Mouse (Mus musculus): Measurements from ENCODE around the gene Camta1. TPM values are rescaled to one million over a fixed set of nuclear protein-coding genes. Genes with fewer than 3 reads are reported as not detected.
A peak's percentile ranks its signal among the peaks of the same experiment; 100 is the strongest.

Gene Camta1
- polyA plus RNA-seq, 1 experiment from 2014 or later, result 150 TPM

GRCm38 (mm10) chr4:151449981-151450380 lies 411.7 kb downstream of the Camta1 start:
- 0 out of 2 replicates have a peak overlapping the region, but pooled peaks have one; percentile 25 for H3K9ac ChIP-seq (ENCODE audit: low read length)
- no peak overlapping the region for H3K27ac ChIP-seq (ENCODE audit: low read depth, low read length)
- peaks cover 9% of the 10 kb centered on the region for H3K4me1 ChIP-seq (ENCODE audit: control insufficient read depth, insufficient read depth, low read length)
- WGBS, result 14% methylated on average over 8 of the region's 8 CpGs
- no peak overlapping the region for H3K4me3 ChIP-seq (ENCODE audit: low read depth, low read length)
- H3K9me3 ChIP-seq (ENCODE audit: control insufficient read depth, low read length), result no peaks in the 10 kb centered on the region
- DNase-seq (ENCODE audit: low spot score, missing footprints) (peak; percentile 91), ATAC-seq (ENCODE audit: low FRiP score) (peak; percentile 35; the same call in 1 of the 2 replicates)
- no peaks in the 10 kb centered on the region for H3K36me3 ChIP-seq (ENCODE audit: control insufficient read depth, insufficient read depth, low read length)
- H3K27me3 ChIP-seq (ENCODE audit: control insufficient read depth, insufficient read depth, low read length), result no peaks in the 10 kb centered on the region
- H3K4me2 ChIP-seq, result no peak overlapping the region

- DNase-seq (ENCODE audit: low spot score, missing footprints), result peak; percentile 64
- Histone ChIP-seq H3K27ac (ENCODE audit: low read depth, low read length) (no peak overlapping the region), H3K4me1 (ENCODE audit: control insufficient read depth, insufficient read depth, low read length) (peaks cover 9% of the 10 kb centered on the region), H3K9ac (ENCODE audit: low read length) (no peak overlapping the region), H3K9me3 (ENCODE audit: control insufficient read depth, low read length) (no peaks in the 10 kb centered on the region), H3K4me3 (ENCODE audit: low read depth, low read length) (no peak overlapping the region), H3K36me3 (ENCODE audit: control insufficient read depth, insufficient read depth, low read length) (no peaks in the 10 kb centered on the region), H3K4me2 (no peak overlapping the region), H3K27me3 (ENCODE audit: control insufficient read depth, insufficient read depth, low read length) (no peaks in the 10 kb centered on the region)
- 91% methylated on average over 2 of the region's 2 CpGs for WGBS
- ATAC-seq (ENCODE audit: low FRiP score), result no peak
Measured at GRCm38 (mm10) chr4:151448341-151448740, 413.3 kb downstream of the Camta1 start.

GRCm38 (mm10) chr4:151444665-151445064 lies 417.0 kb downstream of the Camta1 start:
- peaks cover 3% of the 10 kb centered on the region; the same call in 1 of the 2 replicates for H3K9me3 ChIP-seq (ENCODE audit: control insufficient read depth, low read length)
- WGBS, result 91% methylated on average over 4 of the region's 4 CpGs
- no peak overlapping the region for H3K4me3 ChIP-seq (ENCODE audit: low read depth, low read length)
- no peaks in the 10 kb centered on the region for H3K36me3 ChIP-seq (ENCODE audit: control insufficient read depth, insufficient read depth, low read length)
- H3K9ac ChIP-seq (ENCODE audit: low read length), result no peak overlapping the region
- H3K4me2 ChIP-seq, result no peak overlapping the region
- peaks cover 3% of the 10 kb centered on the region; the same call in 1 of the 2 replicates for H3K4me1 ChIP-seq (ENCODE audit: control insufficient read depth, insufficient read depth, low read length)
- no peak for ATAC-seq (ENCODE audit: low FRiP score)
- DNase-seq (ENCODE audit: low spot score, missing footprints), result no peak
- H3K27me3 ChIP-seq (ENCODE audit: control insufficient read depth, insufficient read depth, low read length), result no peaks in the 10 kb centered on the region
- no peak overlapping the region for H3K27ac ChIP-seq (ENCODE audit: low read depth, low read length)

GRCm38 (mm10) chr4:151438561-151438960 lies 423.1 kb downstream of the Camta1 start:
- Histone ChIP-seq H3K4me1 (ENCODE audit: control insufficient read depth, insufficient read depth, low read length) (no peaks in the 10 kb centered on the region), H3K4me3 (ENCODE audit: low read depth, low read length) (no peak overlapping the region), H3K27me3 (ENCODE audit: control insufficient read depth, insufficient read depth, low read length) (no peaks in the 10 kb centered on the region), H3K9ac (ENCODE audit: low read length) (no peak overlapping the region), H3K9me3 (ENCODE audit: control insufficient read depth, low read length) (peaks cover 3% of the 10 kb centered on the region; the same call in 1 of the 2 replicates), H3K27ac (ENCODE audit: low read depth, low read length) (no peak overlapping the region), H3K4me2 (no peak overlapping the region), H3K36me3 (ENCODE audit: control insufficient read depth, insufficient read depth, low read length) (no peaks in the 10 kb centered on the region)
- DNase-seq (ENCODE audit: low spot score, missing footprints) (peak; percentile 78), ATAC-seq (ENCODE audit: low FRiP score) (no peak)
- WGBS, result 59% methylated on average over 7 of the region's 7 CpGs

- 79% methylated on average over 11 of the region's 11 CpGs for WGBS
- H3K36me3 ChIP-seq (ENCODE audit: control insufficient read depth, insufficient read depth, low read length), result no peaks in the 10 kb centered on the region
- no peak overlapping the region for H3K27ac ChIP-seq (ENCODE audit: low read depth, low read length)
- H3K9ac ChIP-seq (ENCODE audit: low read length), result no peak overlapping the region
- H3K27me3 ChIP-seq (ENCODE audit: control insufficient read depth, insufficient read depth, low read length), result no peaks in the 10 kb centered on the region
- H3K9me3 ChIP-seq (ENCODE audit: control insufficient read depth, low read length), result peaks cover 3% of the 10 kb centered on the region; the same call in 1 of the 2 replicates
- H3K4me2 ChIP-seq, result no peak overlapping the region
- ATAC-seq (ENCODE audit: low FRiP score) (no peak), DNase-seq (ENCODE audit: low spot score, missing footprints) (peak; percentile 77)
- no peaks in the 10 kb centered on the region for H3K4me1 ChIP-seq (ENCODE audit: control insufficient read depth, insufficient read depth, low read length)
- no peak overlapping the region for H3K4me3 ChIP-seq (ENCODE audit: low read depth, low read length)
Measured at GRCm38 (mm10) chr4:151437859-151438258, 423.8 kb downstream of the Camta1 start.

- ATAC-seq (ENCODE audit: low FRiP score), result no peak
Measured at GRCm38 (mm10) chr4:151425133-151425532, 436.5 kb downstream of the Camta1 start.

GRCm38 (mm10) chr4:151422922-151423321 lies 438.8 kb downstream of the Camta1 start:
- H3K9ac ChIP-seq (ENCODE audit: low read length), result no peak overlapping the region
- no peaks in the 10 kb centered on the region for H3K27me3 ChIP-seq (ENCODE audit: control insufficient read depth, insufficient read depth, low read length)
- WGBS, result 87% methylated on average over 4 of the region's 4 CpGs
- H3K36me3 ChIP-seq (ENCODE audit: control insufficient read depth, insufficient read depth, low read length), result no peaks in the 10 kb centered on the region
- DNase-seq (ENCODE audit: low spot score, missing footprints) (peak; percentile 26), ATAC-seq (ENCODE audit: low FRiP score) (no peak)
- H3K4me1 ChIP-seq (ENCODE audit: control insufficient read depth, insufficient read depth, low read length), result no peaks in the 10 kb centered on the region
- peaks cover 7% of the 10 kb centered on the region; the same call in 1 of the 2 replicates for H3K9me3 ChIP-seq (ENCODE audit: control insufficient read depth, low read length)
- H3K4me2 ChIP-seq, result no peak overlapping the region
- no peak overlapping the region for H3K27ac ChIP-seq (ENCODE audit: low read depth, low read length)
- no peak overlapping the region for H3K4me3 ChIP-seq (ENCODE audit: low read depth, low read length)

More at GRCm38 (mm10) chr4:151425133-151425532, 436.5 kb downstream of the Camta1 start:
- Histone ChIP-seq H3K27ac (ENCODE audit: low read depth, low read length) (no peak overlapping the region), H3K4me1 (ENCODE audit: control insufficient read depth, insufficient read depth, low read length) (no peaks in the 10 kb centered on the region), H3K9me3 (ENCODE audit: control insufficient read depth, low read length) (peaks cover 7% of the 10 kb centered on the region; the same call in 1 of the 2 replicates), H3K27me3 (ENCODE audit: control insufficient read depth, insufficient read depth, low read length) (no peaks in the 10 kb centered on the region), H3K9ac (ENCODE audit: low read length) (no peak overlapping the region), H3K36me3 (ENCODE audit: control insufficient read depth, insufficient read depth, low read length) (no peaks in the 10 kb centered on the region), H3K4me3 (ENCODE audit: low read depth, low read length) (no peak overlapping the region), H3K4me2 (no peak overlapping the region)
- DNase-seq (ENCODE audit: low spot score, missing footprints), result no peak
- WGBS, result 80% methylated on average over 3 of the region's 3 CpGs

GRCm38 (mm10) chr4:151422361-151422760 lies 439.3 kb downstream of the Camta1 start:
- H3K9ac ChIP-seq (ENCODE audit: low read length), result no peak overlapping the region
- H3K27me3 ChIP-seq (ENCODE audit: control insufficient read depth, insufficient read depth, low read length), result no peaks in the 10 kb centered on the region
- H3K4me2 ChIP-seq, result no peak overlapping the region
- no peak for DNase-seq (ENCODE audit: low spot score, missing footprints)
- no peak overlapping the region for H3K27ac ChIP-seq (ENCODE audit: low read depth, low read length)
- 66% methylated on average over 8 of the region's 8 CpGs for WGBS
- no peak overlapping the region for H3K4me3 ChIP-seq (ENCODE audit: low read depth, low read length)
- no peak for ATAC-seq (ENCODE audit: low FRiP score)
- H3K4me1 ChIP-seq (ENCODE audit: control insufficient read depth, insufficient read depth, low read length), result no peaks in the 10 kb centered on the region
- peaks cover 3% of the 10 kb centered on the region; the same call in 1 of the 2 replicates for H3K9me3 ChIP-seq (ENCODE audit: control insufficient read depth, low read length)
- H3K36me3 ChIP-seq (ENCODE audit: control insufficient read depth, insufficient read depth, low read length), result no peaks in the 10 kb centered on the region

- ATAC-seq (ENCODE audit: low FRiP score), result no peak
- H3K4me3 ChIP-seq (ENCODE audit: low read depth, low read length), result no peak overlapping the region
- WGBS, result 73% methylated on average over 14 of the region's 14 CpGs
Measured at GRCm38 (mm10) chr4:151418344-151418875, 443.3 kb downstream of the Camta1 start.

More at GRCm38 (mm10) chr4:151418344-151418875, 443.3 kb downstream of the Camta1 start:
- DNase-seq (ENCODE audit: low spot score, missing footprints), result peak; percentile 73
- Histone ChIP-seq H3K4me1 (ENCODE audit: control insufficient read depth, insufficient read depth, low read length) (no peaks in the 10 kb centered on the region), H3K27ac (ENCODE audit: low read depth, low read length) (no peak overlapping the region), H3K9me3 (ENCODE audit: control insufficient read depth, low read length) (no peaks in the 10 kb centered on the region), H3K36me3 (ENCODE audit: control insufficient read depth, insufficient read depth, low read length) (no peaks in the 10 kb centered on the region), H3K9ac (ENCODE audit: low read length) (no peak overlapping the region), H3K4me2 (no peak overlapping the region), H3K27me3 (ENCODE audit: control insufficient read depth, insufficient read depth, low read length) (no peaks in the 10 kb centered on the region)
